Mouse (Mus musculus) urinary bladder, postnatal 25 days (tissue): Measurements from ENCODE around the gene Sprr2k.
"Not testable (repeated sequence)": the region's sequence is repeated elsewhere in the genome, so short reads cannot be mapped to it uniquely, and the experiment has no call there.

Experiments
- DNase-seq: peaks from one replicate; pipeline ENCODE4 v3.0.0; 2022; ENCODE audit warnings: low spot score

Sprr2k gene

GRCm38 (mm10) chr3:92432282-92432681, at the start of gene Sprr2k:
TSS of gene Sprr2k (plus strand) at chr3:92432582.
- no peak for DNase-seq

DNA sequence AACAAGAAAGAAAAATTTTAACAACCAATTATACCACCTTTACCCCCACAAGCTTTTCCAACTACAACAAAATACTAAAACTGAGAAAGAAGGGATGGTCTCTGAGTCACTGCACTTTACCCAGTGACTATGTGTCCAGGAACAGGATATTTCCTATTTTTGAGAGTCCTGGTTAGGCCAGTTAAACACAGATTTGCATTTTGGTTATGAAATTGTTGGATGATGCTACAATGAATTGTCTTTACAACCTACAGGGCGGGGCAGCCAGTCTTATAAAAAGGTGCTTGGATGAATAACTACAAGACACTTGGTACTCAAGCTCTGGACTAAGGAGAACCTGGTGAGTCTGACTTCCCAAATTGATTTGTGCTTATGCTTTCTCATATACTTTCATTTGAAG, 47.0 kb upstream of the Sprr2k start, which contains the start of gene Sprr2h:
Gene Sprr2h (plus strand): TSS at position 301 of the 400 bp plus-strand sequence.
- DNase-seq: no peak

DNA sequence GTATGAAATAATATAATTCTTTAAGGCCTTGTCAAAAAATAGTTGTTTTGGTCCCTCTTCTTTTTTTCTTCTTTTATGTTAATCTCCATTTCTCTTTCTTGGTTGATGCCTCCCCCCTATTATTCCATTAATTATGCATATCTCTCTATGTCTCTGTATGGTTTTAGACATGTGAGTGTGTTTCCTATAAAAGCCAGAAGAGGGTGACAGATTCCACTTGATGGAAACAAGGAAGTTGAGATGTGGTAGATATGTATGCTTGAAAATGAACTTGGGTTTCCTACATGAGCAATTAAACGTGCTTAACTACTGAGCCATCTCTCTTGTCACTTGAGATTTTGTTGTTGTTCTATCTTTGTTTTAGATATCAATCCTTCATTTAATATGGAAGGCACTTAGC, 38.1 kb upstream of the Sprr2k start:
- no peak for DNase-seq

DNA sequence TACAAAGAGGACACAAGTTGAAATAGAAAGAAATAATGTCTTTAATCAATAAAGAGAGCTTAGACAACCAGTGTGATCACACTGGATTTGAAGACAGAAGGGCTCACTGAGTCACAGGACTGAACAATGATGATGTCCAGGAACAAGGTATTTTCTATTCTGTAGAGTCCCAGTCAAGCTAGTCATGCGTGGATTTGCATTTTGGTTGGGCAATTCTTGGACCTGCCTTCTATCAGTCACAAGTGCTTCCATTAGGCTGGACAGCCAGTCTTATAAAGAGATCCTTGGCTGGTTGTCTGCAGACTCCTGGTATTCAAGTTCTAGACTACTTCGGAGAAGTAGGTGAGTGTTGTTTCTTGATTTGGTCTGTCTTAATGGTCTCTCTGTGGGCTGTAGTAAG, 24.7 kb upstream of the Sprr2k start, which contains the start of gene Sprr2i:
Gene Sprr2i (plus strand): TSS at position 301 of the 400 bp plus-strand sequence.
- DNase-seq: no peak

GRCm38 (mm10) chr3:92417782-92418181, 14.6 kb upstream of the Sprr2k start, which contains the start of gene Sprr2j-ps:
TSS of gene Sprr2j-ps (plus strand) at chr3:92418082.
- no peak for DNase-seq

DNA sequence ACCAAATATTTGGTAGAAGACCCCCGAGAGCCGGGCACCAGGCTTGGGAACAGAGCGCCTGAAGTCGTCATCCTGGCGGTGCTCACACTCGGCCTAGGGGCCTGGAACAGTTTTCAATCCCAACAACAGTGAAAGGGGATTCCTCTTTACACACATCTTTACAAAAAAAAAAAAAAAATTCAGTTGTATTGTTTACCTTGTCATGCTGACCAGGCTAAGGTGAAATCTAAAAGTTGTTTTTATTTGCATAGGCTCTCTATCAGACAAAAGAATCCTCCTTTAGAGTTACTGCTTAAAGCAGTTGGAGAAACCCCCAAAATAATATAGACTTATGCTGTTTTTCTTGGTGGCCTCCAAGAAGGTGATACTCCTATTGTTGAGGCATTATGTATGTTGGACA, 3.1 kb upstream of the Sprr2k start, which contains the start of gene Gm9774:
Gene Gm9774 (minus strand): TSS at position 101 of the 400 bp plus-strand sequence.
- DNase-seq: no peak

- DNase-seq: no peak
Observed at GRCm38 (mm10) chr3:92438689-92439088, 6.3 kb downstream of the Sprr2k start, which contains the start of gene Sprr1b. TSS of gene Sprr1b (minus strand) at chr3:92438789.

- no peak for DNase-seq
Observed at GRCm38 (mm10) chr3:92440177-92440576, 7.8 kb downstream of the Sprr2k start.

GRCm38 (mm10) chr3:92455151-92455550, 22.8 kb downstream of the Sprr2k start:
- no peak for DNase-seq

- no peak for DNase-seq
Observed at GRCm38 (mm10) chr3:92458620-92459019, 26.2 kb downstream of the Sprr2k start, which contains the start of gene Sprr3. TSS of gene Sprr3 (minus strand) at chr3:92458720.

DNA sequence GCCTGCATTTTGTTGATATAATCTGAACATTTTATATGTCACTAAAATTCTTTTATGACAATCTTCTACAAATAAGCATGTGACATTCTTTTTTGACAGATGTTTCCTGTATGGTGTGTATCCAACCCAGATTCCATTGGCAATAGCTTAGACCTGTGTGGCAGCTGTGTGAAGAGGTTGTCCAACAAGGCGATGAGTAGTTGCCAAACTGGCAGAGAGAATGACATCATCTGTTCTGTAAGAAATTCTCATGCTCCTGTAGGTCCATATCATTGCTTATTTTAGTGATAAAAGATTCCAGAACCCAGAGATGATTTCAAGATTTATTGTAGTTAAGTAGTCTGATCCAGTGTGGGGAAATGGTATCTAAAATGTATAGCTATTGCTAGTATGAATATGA, 34.2 kb downstream of the Sprr2k start:
- no peak for DNase-seq

GRCm38 (mm10) chr3:92467424-92467823, 35.0 kb downstream of the Sprr2k start:
- DNase-seq: no peak

DNA sequence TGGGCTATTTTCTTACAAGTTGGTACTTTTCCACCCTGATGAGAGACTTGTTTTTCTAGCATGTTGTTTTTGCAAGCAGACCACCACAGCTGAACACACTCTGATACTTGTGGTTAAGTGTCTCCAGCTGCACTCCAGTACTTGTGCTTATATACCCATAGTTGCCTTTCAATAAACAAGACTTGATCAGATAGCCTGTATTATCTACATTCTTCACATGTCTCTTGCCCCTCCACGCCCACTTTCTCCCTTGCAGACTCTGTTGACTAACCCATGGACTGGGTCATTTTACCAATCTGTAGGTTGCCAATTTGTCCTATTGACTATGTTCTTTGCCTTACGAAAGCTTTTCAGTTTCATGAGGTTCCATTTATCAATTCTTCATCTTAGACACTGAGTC, 37.7 kb downstream of the Sprr2k start:
- DNase-seq: no peak

GRCm38 (mm10) chr3:92481249-92481648, 48.9 kb downstream of the Sprr2k start:
- not testable (repeated sequence) for DNase-seq
